Comparison of ENCODE assay signal across 23 mouse cellular contexts in the genomic region with DNA sequence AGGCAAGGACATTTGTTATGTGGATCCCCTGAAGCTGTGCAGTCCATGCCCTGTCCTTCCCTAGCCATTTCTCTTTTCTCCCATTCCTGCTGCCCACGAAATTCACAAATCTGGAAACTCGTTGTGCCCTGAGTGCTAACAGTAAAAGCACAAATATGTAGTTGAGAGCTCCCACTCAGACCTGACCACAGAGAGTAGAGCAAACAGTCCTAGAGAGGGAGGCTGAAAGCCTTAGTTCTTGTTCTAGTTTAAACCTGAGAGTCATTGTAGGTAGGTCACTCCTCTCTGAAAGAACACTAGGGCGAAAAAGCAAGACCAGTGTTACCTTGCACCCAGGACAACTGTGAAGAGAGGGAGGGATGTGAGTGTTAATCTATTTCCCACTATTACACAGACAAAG.
"Had no signal": no experiment of that assay in that cellular context is flagged by ENCODE, and none has a peak within 500 bp of the region (broad histone marks: within the 10 kb centered on the region; RNA-seq: fewer than 3 reads in every experiment).

No protein-coding gene starts in this region.

- ATAC-seq: forebrain, embryonic 15.5 days; forebrain, postnatal 0 days; hindbrain, postnatal 0 days; intestine, embryonic 16.5 days had no signal

- H3K9me3 ChIP-seq: forebrain, embryonic 15.5 days; heart, embryonic 13.5 days; heart, embryonic 15.5 days; hindbrain, embryonic 13.5 days; hindbrain, embryonic 15.5 days; limb, embryonic 10.5 days had no signal

- H3K4me2 ChIP-seq: forebrain, embryonic 15.5 days; heart, embryonic 11.5 days; heart, embryonic 13.5 days; heart, embryonic 15.5 days; hindbrain, embryonic 13.5 days; hindbrain, embryonic 15.5 days had no signal

- DNase-seq: forebrain, postnatal 0 days; gastrocnemius, postnatal 14 days; gastrocnemius, postnatal 36 days; heart, adult 11 months; heart, adult 2 months; heart, postnatal 14 days; heart, postnatal 36 days; kidney, adult 18-20 months; kidney, adult 8-10 months; kidney, postnatal 10 days; kidney, postnatal 25 days; kidney, postnatal 4 days had no signal

- H3K27ac ChIP-seq: forebrain, embryonic 15.5 days; heart, adult 2 months; heart, embryonic 13.5 days; heart, embryonic 15.5 days; hindbrain, embryonic 13.5 days; hindbrain, embryonic 15.5 days; hindbrain, postnatal 0 days; layer of hippocampus, adult 2 months; left cerebral cortex, adult 2 months; limb, embryonic 10.5 days had no signal

- H3K9ac ChIP-seq: forebrain, embryonic 15.5 days; forebrain, postnatal 0 days; heart, embryonic 13.5 days; heart, embryonic 15.5 days; hindbrain, embryonic 13.5 days; hindbrain, embryonic 15.5 days had no signal

- H3K4me1 ChIP-seq: heart, embryonic 15.5 days; limb, embryonic 10.5 days had no signal

- H3K27me3 ChIP-seq: forebrain, embryonic 15.5 days; heart, embryonic 13.5 days; heart, embryonic 15.5 days; hindbrain, embryonic 13.5 days; hindbrain, embryonic 15.5 days had no signal

- H3K4me3 ChIP-seq: forebrain, embryonic 15.5 days; heart, adult 2 months; heart, embryonic 13.5 days; heart, embryonic 15.5 days; hindbrain, embryonic 13.5 days; hindbrain, embryonic 15.5 days; layer of hippocampus, adult 2 months; left cerebral cortex, adult 2 months; limb, embryonic 10.5 days had no signal

- H3K36me3 ChIP-seq: forebrain, embryonic 15.5 days; heart, embryonic 13.5 days; heart, embryonic 15.5 days; hindbrain, embryonic 13.5 days; hindbrain, embryonic 15.5 days; limb, embryonic 10.5 days had no signal
